Mouse (Mus musculus) CD4-positive, CD25-positive, alpha-beta regulatory T cell, adult 4 months (primary cell): Measurements from ENCODE around the gene Rac3. TPM values are rescaled to one million over a fixed set of nuclear protein-coding genes. Genes with fewer than 3 reads are reported as not detected.
"Not testable (repeated sequence)": the region's sequence is repeated elsewhere in the genome, so short reads cannot be mapped to it uniquely, and the experiment has no call there.

Experiments used
- ATAC-seq: one replicate; pipeline ENCODE4 v1.8.0; 2017
- polyA plus RNA-seq, 2 experiments: library from polyadenylated mRNA; unstranded; fragments of 100-300 nt; shearing (Covaris generic); gene quantifications; one replicate each; pipeline ENCODE4 v1.2.1; 2017

Gene Rac3
- polyA plus RNA-seq = not detected

DNA sequence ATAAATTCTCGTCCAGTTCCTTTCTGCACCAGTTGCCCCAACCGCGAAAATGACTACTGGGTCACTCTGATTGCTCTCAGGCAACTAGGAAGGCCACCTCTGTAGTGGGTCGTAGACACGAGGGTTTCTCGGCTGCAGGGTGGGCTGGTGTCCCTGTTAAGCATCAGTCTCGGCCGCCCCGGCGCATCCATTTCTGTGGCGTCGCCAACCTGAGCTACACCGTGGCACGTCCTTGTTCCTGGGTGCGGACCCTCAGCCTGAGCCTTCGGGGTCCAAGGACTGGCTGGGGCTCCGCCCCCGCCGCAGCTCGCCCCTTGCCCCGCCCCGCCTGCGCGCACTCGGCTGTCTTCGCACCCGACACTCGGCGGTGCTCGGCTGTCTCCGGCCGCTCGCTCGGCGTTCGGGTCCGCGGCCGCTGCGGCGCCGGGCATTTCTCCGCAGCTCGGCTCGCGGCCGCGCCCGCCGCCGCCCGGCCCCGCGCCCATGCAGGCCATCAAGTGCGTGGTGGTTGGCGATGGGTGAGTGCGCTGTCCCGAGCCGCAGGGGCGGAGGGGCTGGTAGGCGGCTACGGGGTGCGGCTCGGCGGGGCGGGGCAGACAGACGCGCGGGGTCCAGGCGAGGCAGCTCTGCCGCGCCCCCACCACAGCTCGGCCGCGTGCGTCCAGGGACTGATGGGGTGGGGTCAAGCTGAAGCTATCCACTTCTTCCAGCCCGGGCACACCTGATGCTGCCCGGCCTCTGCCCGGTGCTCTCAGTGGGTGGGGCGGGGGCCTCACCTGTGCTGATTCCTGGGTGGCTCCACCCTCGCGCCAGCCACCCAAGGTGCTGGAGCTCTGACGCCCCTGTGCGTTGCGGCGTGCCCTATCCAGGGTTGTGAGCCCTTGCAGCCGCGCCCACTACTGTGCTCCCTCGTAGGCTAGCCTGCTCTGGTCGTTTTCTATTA lies at the start of gene Rac3:
Rac3 (plus strand) TSS at position 347 of the 943 bp plus-strand sequence.
- ATAC-seq = peak; percentile 46

DNA sequence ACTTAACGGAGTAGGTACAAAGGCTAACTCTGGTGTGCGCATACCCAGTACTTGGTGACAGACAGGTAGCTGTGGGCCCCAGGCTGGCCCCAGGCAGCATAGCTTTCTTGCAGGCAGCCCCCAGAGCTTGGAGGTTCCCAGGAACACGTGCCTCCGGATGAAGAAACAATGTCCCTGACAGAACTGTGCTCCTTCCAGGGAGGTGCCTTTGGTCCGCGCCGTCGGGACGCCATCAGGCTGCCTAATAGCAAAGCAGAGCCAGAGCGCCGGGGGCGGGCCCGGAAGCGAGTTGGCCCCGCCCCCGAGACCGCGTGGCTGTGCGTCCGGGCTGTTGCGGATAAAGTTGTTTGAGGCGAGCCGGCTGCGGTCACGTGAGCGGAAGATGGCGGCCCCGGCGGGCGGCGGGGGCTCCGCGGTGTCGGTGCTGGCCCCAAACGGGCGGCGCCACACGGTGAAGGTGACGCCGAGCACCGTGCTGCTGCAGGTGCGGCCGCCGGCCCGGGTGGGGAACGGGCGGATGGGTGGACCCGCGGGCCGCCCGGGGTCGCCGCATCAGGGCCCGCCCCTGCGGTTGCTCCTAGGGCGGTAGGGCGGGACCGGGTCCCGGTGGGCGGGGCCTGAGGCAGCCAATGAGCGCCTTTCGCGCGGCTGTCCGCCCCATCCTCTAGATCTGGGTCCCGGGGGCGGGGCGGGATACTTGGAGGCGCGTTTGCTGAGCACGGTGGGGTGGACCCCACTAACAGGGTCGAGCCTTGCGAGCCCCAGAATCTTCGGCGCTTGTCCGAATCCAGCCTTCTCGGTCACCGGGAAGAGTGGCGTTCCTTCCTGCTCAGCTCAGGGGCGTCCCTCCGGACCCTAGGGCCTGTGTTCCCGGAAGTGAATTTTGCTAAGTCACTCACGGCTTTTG lies 48.3 kb upstream of the Rac3 start, which contains the start of gene Aspscr1:
Aspscr1 (plus strand) TSS at position 287 of the 907 bp plus-strand sequence.
- peak; percentile 90 for ATAC-seq

DNA sequence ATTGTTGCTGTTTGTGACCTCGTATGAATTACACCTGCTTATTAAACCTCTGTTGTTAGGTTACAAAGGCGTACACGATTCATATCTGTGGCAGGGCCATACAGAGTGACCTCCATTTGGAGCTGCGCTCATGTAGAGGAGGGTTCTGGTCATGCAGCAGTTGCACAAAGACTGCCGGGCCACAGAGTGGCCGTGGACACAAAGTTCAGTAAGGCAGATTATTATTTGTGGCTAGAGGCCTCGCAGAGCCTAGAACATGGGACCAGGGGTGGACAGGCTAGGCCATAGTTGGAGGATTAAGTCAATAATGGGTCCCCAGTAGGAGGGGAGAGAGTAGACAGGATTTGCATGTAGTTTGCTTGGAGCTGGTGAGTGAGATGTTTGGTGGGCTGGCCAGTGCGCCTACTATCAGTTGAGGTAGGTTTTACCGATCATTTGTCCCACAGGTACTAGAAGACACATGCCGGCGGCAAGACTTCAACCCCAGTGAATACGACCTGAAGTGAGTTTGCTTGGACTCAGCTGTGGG lies 47.6 kb upstream of the Rac3 start:
- ATAC-seq = no peak

DNA sequence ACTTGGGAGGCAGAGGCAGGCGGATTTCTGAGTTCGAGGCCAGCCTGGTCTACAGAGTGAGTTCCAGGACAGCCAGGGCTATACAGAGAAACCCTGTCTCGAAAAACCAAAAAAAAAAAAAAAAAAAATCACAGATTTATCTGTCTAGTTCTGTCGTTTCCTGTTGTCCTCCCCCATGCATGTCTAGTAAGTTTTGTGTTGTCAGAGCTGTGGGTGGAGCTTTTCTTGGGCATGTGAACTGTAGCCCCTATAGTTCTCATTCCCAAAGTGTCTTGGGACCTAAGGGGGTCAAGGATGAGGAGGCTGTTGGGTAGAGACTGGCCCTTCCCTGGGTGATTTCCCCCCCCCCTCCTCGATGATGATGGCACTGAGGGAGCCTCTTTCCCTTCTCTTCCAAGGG lies 45.4 kb upstream of the Rac3 start:
- not testable (repeated sequence) for ATAC-seq

DNA sequence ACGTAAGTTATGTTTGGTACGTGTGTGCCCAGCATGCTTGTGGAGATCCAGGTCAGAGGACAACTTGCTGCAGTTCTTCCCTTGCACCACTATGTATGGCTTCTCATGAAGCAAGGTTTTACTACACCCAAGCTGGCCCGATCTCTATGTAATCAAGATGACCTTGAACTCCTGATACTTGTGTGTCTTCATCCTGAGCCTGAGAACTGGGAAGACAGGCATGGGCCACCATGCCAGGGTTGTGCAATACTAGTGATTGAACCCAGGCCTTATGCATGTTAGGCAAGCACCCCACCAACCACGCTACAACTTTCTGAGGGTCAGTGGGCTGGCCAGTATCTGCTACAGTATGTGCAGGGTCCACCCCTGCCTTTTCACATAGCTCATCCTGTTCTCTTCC lies 44.3 kb upstream of the Rac3 start:
- no peak for ATAC-seq

DNA sequence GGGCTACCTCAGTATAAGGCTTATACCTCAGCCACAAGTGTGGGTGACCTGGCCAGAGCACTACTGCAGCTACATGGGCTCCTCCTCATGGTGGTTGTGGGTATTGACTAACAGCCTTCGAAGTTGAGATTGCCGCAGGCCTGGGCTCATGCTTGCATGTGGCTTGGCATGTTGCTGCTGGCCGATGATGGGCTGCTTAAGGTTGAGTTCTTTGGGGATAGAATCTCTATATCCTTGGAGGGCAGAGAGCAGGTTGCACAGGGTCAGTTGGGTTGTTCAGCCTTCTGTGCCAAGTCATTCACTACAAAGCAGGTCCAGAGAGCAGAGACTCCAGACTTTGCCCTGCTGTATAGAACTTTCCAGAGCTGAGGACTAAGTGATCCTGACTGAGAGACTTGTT lies 41.4 kb upstream of the Rac3 start:
- peak; percentile 32 for ATAC-seq

DNA sequence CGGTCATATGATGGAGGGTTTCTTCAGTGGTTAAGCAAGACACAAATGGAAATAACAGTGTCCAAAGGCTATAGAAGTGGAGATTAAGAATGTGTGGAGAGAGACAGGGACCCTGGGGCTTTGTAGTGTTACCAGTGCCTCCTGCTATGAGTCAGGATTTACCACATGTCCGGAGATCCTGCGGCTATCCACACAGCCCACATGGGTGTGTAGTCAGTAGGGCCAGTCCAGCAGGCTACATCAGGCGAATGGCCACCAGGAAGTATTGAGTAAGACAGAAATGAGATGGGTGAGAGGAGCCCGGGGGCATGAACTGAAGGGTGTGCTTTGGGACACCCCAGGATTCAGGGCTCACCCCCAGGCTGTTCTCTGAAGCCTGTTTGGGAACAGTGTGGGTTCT lies 38.6 kb upstream of the Rac3 start:
- no peak for ATAC-seq

DNA sequence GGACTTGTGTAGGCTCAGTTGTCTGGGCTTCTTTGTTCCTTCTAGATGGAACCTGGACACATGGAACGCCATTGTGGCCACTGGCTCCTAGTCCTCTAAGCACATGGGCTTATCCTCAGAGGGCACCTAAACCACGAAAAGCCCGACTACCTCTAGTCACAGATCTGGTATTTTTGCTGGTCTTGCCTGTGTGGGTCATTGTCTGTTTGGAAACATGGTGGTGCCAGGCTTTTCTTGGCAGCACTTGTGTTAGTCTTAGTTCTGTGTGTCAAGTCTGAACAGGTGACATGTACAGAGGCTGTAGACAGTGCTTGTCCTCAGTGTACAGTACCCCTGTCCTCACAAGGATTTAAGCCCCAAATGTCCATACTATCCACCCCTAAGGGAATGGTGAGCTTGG lies 37.7 kb upstream of the Rac3 start:
- ATAC-seq = no peak

DNA sequence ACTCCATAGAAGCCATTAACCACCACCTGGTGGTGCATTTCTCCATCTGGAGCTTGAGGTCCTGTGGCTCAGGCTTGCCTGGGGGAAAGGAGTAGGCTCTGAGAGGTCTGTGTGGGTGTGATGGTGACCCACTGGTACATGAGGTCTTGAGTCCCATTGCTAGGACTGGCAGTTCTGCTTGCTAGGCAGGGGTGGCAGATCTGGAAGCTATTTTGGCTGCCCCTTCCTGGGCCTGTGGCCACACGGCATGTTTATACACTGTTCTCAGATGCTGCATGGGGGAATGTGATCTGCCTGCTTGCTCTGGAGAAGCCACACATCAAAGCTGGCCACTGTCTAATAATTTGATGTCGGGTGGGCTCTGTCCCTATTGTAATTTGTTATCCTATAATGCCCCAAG lies 37.2 kb upstream of the Rac3 start:
- no peak for ATAC-seq

DNA sequence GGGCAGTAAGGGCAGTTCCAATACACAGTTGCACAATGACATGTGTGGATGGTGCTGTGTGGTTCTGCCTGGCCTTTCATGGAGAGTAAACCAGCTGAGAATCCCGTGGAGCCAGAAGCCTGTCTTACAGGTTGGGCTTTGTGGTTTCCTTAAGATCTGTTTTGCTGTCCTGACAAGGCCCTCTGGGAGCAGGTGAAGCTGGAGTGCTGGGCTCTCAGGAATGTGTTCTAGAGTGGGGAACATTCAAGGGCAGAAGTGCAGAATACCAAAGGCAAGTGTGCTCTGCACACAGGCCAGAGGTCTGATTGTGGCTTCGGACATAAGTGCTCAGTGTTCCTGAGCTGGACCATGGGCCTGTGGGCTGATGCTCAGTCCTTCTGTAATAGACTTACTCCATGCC lies 36.6 kb upstream of the Rac3 start:
- ATAC-seq = no peak

DNA sequence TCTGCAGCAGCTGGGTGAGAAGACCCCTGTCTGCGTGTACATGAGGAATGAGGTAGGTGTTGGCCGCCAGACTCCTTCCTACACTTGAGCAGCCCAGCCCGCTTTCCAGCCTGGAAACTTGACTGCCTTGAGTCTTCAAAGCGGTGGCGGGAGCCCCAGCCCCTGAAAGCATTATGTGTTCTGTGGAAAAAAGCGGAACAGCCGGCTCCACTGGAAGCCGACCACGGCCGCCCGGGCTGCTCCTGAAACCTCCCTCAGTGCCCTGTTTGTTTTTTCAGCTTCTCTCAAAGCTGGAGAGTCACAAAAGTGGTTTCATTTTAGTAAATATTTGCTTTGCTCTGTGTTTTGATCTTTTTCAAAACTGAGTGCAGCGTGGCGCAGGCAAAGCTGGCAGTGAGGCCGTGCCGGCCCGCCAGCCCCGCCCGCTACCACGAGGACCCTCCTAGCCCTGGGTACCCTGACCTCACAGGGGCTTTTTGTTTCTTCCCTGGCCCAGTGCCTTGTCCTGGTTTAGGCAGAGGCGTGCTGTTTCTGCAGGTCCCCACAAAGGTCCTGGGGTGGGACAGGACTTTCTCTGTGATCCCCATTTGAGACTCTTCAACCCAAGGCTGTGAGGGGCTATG lies 34.5 kb upstream of the Rac3 start:
- no peak for ATAC-seq

DNA sequence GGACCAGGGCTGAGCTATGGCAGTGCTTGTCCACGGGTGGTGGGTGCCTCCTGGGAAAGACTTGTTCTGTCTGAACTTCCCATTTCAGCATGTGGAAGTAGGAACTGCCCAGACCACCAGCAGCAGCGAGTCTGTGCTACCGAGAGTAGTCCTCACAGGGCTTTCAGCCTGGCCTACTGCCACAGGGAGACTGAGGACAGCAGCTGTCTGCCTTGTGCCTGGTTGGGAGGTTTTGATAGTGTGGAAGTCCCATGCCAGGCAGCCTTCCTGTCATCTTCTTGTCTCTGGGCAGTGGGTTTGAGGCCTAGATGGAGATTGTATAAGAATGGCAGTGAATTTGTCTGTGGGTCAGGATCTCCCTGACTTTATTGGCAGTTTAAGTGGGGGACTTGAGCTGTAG lies 31.9 kb upstream of the Rac3 start:
- no peak for ATAC-seq

DNA sequence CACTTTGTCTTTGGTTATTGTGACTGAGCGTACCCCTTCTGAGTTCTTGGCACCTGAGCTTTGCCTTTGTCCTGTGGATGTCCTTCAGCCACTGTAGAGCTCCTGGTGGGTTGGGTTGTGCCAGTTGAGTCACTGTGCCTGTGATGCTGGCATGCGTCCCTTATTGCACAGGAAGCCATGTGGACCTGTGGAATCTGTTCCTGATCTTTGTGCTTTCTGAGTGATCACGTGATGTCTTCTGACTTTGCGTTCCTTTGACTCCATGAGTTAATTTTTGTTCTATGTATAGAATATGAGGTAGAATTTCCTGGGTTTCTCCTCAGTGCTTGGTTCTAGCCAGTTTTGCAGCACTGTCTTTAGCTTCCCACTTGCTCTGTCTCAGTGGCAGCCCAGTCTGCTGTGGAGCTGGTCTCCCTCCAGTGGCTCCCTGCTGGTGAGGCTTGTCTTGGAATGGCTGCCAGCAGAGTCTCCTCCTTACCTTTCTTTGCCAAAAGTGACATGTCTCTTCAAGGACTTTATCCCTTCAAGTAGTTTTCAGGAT lies 28.7 kb upstream of the Rac3 start:
- no peak for ATAC-seq

DNA sequence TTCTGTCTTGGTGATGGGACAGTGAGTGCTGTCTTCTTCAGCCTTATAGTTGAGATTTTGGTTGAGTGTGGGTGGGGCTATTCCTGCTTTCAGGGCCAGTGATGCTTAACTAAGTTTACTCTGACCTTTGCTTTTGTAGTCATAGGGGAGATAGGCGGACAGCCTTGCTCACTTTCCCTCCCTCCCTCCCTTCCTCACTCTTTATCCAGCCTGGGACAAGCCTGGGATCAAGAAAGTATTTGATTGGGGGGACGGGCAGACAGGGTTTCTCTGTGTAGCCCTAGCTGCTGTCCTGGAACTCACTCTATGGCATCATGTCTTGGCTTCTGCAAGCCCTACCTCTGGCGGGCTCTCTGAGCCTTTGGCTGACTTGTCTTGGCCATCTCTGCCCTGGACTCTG lies 27.8 kb upstream of the Rac3 start:
- ATAC-seq = no peak

DNA sequence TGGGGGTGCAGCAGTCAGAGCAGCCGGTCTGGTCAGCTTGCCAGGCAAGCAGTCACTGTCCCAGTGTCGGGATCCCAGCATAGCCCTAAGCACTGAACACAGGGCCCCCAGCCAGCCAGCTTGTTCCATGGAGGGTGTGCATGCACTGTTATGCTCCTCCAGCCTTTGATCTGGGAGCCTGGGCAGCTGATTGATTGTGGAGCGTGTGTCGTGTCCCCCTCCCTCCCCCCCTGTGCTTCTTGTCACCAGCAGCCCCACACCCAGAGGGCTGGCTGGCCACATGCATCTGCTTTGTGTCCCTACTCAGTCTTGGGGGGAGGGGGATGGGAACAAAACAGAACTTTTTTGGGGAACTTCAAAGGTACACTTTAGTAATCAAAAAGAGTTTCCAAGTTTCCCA lies 26.1 kb upstream of the Rac3 start:
- no peak for ATAC-seq

DNA sequence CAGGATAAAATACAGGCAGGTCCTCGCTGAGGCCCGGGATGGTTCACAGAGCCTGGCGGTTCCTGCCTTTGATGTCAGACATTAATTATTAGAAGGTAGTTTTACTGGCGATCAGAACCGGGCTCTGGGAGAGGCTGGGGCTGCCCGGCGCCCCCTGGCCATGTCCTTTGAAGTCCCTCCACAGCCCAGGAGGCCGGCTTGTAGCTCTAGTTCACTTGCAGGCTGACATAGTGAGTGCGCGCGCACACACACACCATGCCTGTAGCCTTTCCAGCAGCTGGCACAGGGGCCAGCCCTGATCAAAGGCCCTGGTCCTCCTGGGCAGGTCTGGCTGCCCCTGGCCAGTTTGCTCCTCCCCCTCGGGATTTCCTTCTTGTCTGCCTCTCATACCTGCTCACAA lies 25.6 kb upstream of the Rac3 start:
- no peak for ATAC-seq

DNA sequence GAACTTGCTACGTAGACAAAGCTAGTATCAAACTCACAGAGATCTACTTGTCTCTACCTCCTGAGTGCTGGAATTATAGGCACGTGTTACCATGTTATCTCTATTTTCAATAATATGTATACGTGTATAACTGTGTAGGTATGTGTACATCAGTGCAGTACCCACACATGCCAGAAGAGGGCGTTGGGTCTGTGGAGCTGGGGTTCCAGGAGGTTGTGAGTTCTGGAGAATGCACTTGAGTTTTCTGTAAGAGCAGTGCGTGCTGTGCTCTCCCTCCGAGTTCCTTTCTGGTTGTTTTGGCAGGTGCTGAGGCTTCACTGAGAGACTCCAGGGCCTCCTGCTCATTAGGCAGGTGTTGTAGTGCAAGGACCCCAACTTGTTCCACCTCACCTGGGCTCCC lies 24.7 kb upstream of the Rac3 start:
- no peak for ATAC-seq

DNA sequence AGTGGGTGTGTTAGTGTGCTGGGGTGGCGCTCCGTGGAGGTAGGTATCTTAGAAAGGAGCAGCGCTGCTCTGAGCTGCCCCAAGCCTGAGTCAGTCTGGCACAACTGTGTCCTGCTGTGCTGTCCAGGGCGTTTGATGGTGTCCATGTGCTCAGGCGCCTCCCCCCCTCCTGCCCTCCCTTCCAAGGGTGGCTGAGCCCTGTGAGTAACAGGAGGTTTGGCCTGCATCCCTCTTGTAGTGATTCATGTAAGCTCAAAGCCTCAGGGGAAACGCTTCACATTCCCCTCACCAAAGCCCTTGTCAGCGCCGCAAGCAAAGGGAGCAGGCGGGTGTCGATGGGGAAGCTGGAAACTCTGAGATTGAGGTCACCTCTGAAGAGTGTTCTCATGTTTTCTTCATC lies 23.5 kb upstream of the Rac3 start:
- no peak for ATAC-seq

DNA sequence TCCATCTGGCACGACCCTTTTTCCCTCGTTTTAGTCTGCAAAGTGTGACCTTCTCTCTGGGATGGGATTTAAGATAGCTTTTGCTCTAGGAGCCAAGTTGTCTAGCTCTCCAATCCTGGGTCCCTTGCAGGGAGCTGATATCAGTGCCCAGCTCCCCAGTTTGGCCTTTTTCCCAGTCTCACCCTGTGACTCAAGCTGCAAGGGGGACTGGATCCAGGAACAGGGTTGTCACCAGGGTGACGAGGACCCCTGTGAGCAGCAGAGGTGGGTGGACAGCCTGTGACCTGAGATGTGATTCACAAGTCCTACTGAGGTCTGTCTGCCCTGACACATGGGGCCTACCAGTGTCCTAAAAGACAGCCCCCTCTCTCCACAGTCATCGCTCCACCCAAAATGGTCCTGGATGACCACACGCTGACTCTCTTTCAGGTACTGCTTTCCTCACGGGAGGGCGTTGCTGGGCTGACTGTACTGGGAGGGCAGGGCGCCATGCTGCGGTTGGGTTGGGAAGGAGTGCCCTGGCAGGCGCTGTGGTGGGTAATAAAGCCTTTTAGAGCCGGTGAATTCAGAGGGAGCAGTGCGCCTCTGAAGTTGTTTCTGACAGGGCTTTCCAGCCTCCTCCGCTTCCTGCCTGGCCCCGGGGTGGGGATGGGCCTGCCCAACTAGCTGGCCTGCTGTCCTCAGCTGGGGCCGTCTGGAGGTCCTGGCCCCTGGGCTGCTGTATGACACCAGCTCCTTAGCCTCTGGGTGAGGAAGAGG lies 17.4 kb upstream of the Rac3 start:
- no peak for ATAC-seq

DNA sequence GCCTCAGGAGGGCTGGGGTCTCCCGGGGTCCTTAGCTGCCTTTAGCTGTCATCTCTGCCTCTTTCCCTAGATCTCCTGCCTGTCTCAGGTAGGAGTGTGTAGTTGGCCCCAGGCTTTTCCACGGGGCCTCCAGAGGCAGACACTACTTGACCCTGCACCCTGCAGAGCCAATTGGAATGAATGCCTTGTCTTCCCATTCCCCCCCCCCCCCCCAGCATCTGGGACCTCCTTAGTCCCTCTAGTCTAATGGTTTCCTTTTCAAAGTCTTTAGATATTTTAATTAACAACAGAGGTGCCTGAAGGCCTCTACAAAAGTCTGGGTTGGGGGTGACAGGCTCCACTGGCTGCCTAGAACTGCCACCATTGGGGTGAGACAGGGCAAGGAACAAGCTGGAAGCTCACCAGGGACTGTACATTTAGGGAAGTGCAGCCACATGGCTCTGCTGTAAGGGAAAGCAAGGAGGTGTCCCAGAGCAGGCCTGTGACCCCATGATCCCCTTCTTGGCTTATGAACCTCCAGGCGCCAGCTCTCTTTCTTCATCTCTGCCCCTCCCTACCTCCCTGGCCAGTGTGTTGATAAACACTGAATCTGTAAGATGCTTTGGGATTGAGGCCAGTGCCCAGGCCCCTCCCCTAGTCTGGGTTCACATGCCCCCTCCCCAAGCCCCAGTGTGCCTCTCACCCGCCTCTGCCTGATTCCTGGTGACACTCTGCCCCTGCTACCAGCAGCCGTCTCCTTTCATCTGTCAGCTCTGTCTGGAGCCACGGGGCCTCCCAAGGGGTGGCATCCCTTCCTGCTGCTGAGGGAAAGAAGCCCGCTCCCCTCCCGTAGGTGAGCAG lies 16.6 kb upstream of the Rac3 start:
- no peak for ATAC-seq

DNA sequence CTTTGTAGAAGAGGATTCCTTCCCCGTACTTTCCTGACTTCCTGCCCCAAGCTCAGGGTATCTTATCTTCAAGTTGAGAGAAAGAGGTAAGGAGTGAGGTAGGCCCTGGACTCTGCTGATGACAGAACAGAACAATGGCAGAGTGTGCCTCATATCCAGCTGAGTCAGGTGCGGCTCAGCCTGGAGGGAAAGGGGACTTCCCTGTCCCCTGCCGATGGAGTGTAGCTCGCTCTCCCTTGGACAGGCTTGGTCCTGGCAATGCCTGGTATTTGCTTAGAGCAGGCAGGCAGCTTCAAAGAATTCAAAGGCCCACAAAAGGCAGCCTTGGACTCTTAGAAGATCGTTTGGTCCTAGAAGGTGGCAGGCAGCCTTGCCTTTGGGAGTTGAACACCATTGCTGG lies 15.2 kb upstream of the Rac3 start:
- ATAC-seq = no peak
